Mouse (Mus musculus) thymus, postnatal 4 days (tissue): Measurements from ENCODE around the gene Adrb1.
"Not testable (repeated sequence)": the region's sequence is repeated elsewhere in the genome, so short reads cannot be mapped to it uniquely, and the experiment has no call there.

ENCODE experiments used
- DNase-seq: peaks from one replicate; pipeline ENCODE4 v3.0.0; 2021

Adrb1 gene

DNA sequence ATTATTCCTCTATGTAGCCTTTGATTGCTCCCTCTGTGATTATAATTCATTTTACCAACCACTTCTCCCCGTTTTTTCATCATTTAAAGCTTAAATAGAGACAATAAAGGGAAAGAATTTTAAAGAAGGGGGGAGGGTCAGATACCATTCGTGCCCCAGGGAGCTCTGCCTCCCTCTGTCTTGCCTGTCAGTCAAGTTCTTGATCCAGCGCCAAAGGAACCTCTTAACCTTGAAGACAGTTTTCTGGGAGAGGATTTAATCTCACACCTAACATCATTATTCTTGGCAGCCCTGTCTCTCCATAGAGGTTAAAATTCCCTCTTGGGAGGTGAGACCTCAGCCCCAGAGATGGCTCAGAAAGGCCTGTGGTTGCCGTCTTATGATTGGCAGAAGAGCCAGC is 28.7 kb downstream of the Adrb1 start:
- no peak for DNase-seq

DNA sequence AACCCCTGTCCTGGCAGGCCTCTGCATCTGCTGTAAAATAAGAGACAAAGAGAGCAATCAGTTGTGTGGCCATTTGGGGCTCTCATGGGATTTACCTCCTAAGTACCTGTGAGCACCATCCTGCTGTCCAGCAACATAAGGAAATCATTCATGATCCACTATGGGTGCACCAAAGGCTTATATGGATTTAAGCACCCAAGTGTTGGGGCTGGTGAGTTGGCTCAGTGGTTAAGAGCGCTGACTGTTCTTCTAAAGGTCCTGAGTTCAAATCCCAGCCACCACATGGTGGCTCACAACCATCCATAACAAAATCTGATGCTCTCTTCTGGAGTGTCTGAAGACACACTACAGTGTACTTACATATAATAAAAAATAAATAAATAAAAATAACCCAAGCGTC is 32.5 kb downstream of the Adrb1 start:
- not testable (repeated sequence) for DNase-seq

DNA sequence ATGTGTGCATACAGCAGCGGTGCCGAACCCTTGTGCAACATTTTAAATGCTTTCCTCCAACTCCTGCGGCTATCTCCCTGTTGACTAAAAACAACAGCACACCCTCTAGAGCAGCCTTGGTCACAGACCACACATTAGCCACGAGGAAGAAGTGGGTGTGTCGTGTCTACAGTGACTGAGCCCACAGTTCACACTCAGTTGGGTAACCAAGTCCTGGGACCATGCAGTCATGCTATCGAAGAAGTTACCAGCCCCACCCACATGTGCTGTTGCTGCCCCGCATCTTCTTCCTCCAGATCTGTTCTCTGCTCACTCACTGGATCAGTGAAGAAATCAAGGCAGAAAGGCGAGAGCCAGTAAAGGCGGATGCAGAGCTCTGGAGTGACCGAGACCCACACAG is 34.4 kb downstream of the Adrb1 start:
- DNase-seq, result no peak

DNA sequence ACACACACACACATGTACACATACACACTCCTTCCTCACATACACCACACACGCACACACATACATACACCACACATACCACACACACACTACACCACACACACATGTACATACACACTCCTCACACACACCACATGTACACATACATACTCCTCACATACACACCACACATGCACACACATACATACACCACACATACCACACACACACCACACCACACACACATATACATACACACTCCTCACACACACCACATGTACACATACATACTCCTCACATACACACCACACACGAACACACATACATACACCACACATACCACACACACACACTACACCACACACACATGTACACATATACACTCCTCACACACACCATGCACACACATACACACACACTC is 36.3 kb downstream of the Adrb1 start:
- no peak for DNase-seq

DNA sequence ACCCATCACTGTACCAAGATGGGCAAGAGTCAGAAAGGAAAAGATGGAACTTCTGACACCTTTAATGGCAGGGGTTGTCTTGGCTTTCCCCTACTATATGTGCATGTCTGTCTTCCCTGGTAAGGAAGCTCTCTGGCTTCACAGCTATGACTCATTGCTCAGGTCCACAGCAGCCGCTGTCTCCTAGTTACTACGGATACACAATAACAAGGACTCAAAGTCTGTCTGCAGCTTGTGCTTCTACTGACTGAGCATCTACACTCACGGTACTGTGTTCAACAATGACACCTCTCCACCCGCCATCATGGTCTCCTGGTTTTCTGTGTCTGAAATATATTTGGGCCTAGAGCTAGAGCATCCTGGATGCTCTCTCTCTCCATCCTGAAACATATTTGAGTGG is 37.7 kb downstream of the Adrb1 start:
- DNase-seq, result no peak

DNA sequence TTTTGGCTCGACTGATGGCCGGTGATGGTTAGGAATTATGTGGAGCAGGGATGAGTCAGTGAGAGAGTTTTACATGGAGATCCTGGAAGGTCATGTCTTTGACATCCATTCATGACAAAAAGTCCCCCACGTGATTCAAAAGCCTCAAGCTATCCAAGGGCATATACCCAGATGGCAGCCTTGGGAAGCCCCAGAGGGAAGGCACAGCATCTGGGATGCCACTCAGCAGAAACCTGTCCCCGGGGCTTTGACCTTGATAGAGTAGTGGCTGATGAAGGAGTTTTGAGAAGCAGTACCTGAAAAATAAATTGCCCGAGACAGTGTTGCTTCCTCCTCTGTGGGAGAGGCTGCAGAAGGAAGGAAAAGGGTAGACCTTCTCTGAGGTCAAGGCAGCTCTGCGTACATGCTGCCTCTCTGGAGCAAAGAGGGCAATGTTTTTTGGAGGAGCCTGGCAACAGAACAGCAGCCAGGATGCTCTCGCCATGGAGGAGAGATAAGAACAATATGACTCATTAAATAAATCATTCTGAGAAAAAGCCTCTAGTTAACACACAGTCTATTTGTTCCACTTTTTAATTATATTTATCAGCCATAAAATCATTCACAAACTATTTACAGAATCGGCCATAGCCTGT is 38.4 kb downstream of the Adrb1 start:
- no peak for DNase-seq

DNA sequence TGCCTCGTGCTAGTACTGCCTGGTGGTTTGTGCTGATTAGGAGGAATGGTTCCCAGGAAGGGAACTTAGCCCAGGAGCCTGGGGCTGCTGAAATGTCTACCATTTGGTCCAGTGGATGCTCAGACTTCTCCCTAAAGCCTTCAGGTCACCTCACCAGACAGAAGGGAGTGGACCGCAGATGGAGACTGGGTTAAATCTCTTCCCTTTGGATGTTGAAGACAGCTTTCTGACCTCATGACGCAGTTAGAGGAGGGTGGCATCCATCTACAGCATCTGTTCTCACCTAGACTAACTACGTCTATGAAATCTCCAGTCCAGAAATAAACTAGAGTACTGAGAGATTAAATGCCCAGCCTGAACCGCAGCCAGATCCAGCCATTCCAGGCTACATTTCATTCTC is 39.1 kb downstream of the Adrb1 start:
- no peak for DNase-seq

DNA sequence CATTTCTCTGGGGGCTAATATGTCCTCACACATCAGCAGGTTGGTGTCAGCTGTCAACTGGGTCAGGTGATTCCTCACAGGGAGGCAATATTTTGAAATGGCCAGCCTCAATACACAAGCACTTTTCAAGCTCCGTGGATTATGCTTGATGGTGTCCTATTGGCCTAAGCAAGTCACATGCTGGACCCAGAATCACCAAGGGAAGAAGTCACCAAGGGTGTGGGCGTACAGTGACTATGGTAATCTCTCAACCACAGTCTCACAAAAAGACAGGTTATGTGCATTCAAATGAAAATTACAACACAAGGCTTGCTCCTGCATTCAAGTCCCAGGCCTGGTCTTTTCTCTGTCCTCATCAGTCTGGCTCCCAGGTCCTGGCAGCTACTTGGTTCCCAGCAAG is 39.7 kb downstream of the Adrb1 start:
- DNase-seq, result no peak

DNA sequence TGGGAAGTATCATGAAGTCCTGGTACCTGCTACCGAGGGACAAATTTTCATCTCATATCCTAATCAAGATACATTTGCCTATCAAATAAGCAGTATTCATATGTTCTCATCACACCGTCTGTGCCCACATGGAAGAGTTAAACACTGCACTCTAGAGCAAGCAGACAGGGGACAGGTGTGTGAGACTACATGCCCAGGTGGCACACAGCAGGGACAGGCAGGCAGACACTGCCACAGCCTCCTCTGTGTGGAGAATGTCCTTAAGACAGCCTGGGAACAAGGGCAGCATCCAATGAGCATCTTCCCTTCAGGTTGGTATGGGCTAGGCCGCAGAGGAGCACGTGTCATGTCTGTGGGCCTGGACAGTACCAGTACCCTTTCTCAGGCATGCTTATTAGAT is 40.7 kb downstream of the Adrb1 start:
- DNase-seq, result no peak

DNA sequence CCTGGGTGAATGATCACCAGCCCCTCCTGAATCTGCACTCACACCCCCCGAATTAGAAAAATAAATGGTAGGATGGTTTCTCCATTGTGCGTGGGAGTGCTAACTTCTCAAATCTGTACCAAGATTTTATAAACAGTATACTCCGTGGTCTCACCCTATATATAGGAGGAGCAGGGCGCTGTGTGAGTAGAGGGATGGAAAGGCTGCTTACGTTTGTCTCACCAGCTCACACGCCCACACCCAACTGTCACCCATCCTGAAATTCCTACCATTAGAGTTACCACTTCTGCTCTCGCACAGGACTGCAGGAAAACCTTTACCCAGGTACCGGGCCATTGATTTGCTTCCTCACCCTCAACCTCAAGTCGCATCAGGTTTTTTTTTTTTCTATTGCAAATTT is 47.0 kb downstream of the Adrb1 start:
- no peak for DNase-seq

DNA sequence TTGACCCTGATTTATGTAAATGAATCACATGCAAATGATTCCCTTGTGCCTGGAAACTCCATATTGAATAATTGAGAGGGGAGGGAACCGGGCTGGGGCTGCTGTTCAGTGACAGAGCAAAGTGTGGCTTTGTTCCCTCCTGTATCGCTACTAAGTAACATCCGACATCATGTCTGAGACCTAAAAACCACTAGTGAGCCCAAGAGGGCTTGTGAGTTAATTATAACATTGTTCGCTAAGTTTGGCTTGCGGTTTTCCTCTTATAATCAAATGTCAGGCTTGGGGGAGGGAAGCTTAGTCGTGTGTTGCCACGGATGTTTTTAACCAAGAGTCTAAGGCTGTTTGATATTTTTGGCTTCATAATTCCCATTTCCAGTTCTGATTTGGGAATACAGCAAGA is 50.2 kb downstream of the Adrb1 start:
- DNase-seq, result no peak

DNA sequence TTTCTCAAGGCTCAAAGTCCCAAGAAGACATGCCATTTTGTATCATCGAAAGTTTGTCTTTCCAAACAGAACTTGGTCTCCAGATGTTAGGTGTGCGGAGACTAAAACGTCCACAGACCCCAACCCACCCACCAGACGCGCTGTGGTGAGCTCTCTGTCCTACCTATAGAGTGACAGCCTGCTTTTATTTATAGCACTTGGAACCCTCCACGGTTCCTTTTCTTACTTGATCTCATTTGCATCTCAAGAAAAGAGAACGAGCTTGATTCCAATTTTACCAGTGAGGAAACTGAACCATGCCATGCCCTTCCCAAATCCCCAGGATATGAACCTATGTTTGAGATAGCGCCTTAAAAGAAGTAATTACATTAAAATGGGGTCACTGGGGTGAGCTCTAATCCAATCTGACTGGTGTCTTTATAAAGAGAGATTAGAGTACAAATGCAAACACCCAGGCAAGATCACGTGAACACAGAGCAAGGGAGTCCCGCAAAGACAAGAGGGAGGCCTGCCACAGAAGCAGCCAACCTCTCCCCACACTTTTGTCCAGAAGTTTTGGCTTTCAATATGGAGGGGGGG is 51.5 kb downstream of the Adrb1 start:
- DNase-seq, result no peak

DNA sequence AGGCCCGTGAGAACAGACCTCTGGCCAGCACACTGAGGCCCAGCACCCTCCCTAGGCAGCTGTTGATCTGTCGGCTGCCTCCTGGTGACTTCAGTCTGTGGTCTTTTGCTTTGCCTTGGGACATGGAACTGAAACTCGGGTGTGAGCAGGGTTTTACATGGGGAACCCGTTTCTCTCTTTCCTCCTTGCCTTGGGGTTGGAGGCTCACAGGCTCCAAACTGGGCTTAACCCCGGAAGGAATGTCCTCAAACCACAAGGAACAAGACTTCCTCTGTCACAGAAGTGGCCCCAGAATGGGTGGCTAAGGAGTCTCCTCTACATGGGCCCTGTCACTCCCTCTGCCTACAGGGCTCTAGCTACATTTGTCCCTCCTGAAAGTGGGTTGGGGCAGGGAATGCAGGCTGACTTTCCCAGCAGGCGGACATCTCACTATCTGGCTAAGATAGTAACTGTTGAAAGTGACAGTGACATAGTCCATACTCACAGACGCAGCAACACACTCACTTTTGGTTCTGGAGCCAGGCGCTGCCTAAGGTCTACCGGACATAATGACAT is 52.5 kb downstream of the Adrb1 start:
- DNase-seq, result no peak

DNA sequence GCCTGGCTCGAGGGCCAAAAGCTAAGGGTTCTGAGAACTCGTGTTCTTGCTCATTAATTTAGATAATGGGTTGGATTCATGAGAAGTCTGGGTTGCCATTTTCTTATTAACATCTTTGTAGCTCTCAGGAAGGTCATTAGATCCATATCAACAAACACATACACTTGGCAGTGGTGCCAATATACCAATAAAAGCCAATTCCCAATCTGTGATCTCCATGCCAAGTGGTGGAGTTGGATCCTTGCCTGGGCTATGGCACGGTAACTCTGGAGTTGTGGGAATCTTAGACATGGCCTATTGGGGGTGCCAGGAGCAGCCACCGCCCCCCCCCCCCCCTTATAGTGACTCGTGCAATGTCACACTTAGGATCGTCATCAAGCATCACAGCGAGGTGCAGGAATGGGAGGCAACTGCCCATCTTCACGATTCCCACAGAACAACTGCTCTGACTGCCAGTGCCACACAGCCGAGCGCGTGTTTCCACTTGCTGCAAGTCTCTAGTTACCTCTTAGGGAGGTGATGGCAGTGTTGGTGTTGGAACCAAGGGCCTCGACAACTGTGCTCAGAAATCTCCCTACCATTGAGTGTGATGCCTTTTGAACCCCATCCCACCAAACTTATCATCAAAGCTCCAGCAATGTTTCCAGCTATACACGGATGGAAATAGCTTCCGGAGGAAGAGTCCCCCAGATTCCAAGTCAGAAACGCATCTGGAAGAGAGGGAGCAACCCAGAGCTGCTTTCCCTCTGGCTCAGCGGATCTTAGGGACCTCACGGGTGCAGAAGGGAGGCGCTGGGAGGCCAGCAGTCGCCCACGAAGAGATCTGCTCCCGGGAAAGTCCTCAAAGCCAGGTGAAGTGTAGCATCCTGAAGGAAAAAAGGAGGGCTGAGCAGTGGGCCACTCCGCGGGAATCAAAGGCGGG is 53.2 kb downstream of the Adrb1 start:
- DNase-seq, result no peak

DNA sequence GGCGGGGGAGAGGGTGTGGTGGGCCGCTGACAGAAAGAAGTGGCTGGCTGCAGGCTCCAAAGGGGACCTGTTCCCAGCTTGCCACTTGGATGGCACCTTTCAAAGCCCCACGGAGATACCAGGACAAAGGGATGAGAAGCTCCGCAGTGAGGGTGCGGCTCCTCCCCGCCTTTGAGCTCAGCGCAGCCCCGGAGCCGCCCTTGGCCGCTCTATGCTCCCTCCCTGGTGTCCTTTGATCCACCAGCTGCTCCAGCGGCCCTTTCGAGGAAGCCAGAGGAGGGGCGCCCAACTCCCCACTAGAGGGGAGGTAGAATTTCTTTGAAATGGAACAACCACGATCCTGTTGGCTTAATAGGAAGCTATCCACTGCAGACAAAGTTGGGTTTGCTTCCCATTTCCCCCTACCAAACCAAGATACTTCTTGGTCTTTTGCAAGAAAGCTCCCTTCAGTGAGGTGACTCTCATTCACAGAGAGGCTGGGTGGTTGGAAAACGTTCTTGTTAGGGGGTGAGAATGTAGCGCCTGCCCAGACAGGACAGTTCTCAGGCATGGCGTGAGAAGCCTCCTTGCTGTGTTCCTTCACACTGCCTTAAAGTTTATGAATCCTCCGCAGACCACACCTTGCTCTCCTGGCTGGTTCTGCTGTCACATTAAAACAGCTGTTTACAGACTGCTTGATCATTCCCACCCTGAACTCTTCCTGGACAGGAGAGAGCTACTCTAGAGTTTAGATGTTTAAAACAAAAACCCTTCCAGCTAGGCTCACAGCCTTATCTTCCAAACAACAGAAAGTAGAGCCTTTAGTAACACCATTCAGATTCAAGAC is 54.1 kb downstream of the Adrb1 start:
- DNase-seq, result peak; percentile 30

DNA sequence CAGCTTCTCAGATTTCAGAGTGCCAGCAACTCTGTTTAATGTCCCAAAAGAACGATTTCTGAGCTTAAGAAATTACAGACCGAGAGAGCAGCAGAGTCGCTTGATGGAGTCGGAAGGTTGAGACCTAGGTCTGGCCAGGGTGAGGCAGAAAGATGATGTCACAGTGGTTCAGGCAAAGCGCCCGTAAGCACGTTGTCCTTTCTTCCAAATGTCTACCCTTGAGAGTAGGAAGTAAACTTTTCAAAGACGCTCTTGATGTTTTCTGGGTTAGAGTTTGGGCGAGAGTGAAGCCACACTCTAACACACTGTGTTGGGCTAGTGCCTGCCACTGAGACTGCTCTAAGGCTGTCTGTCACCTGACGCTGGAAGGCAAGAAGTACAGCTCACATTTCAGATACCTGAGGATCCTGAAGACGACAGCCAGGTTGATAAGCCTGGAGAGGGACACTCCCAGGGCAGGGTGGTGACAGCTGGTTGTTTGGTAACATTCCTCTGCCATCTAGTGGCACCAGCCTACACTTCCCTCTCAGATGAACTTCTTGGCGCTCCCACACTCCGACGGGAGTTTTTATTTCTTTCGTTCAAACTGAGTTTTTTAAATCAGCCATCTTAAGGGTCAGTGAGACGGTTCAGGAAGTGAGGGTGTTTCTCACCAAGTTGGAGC is 54.9 kb downstream of the Adrb1 start:
- DNase-seq, result peak; percentile 47

DNA sequence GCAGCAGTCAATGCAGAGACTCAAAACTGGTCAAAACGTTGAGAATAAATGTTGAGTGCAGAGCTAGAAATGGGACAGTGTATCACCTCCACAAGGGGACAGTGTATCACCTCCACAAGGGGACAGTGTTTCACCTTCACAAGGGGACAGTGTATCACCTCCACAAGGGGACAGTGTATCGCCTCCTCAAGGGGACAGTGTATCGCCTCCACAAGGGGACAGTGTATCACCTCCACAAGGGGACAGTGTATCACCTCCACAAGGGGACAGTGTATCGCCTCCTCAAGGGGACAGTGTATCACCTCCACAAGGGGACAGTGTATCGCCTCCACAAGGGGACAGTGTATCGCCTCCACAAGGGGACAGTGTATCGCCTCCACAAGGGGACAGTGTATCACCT is 56.5 kb downstream of the Adrb1 start:
- not testable (repeated sequence) for DNase-seq
